Mouse (Mus musculus): ENCODE data around the gene Mlx. TPM values are rescaled to one million over a fixed set of nuclear protein-coding genes. Genes with fewer than 3 reads are reported as not detected.

Mlx gene
- polyA plus RNA-seq, 1 experiment from 2014 or later: 61.6 TPM

DNA sequence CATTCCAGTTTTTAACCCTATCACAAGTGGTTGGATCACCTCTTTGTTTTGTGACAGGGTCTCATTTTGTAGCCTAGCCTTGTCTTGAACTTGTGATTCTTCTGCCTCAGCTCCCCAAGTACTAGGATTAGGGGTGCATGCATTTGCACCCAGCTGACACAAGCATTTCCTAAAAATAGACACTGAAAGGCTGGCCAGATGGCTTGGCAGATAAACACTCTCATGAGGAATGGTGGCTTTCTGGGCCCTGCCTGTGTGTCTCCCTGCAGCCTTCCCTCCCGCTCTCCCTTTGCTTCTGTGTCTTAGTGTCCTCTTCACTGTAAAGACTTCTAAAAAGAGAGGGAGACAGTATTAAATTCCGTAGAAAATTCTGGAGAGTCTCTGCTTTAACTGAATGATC, 44.1 kb downstream of the Mlx start:
- ATAC-seq (ENCODE audit: insufficient read depth, low FRiP score, low TSS enrichment): no peak
- Histone ChIP-seq H3K9me3 (ENCODE audit: control insufficient read depth, low read length) (no peaks in the 10 kb centered on the region), H3K4me1 (ENCODE audit: control insufficient read depth, insufficient read depth, low read length) (no peaks in the 10 kb centered on the region), H3K27me3 (ENCODE audit: control insufficient read depth, insufficient read depth, low read length) (no peaks in the 10 kb centered on the region), H3K4me3 (ENCODE audit: low read depth, low read length) (no peak overlapping the region), H3K9ac (ENCODE audit: low read length) (no peak overlapping the region), H3K36me3 (ENCODE audit: control insufficient read depth, insufficient read depth, low read length) (peaks cover 6% of the 10 kb centered on the region), H3K4me2 (ENCODE audit: low read depth) (no peak overlapping the region), H3K27ac (ENCODE audit: low read depth, low read length) (no peak overlapping the region)
- WGBS: 93% methylated on average over 2 of the region's 2 CpGs
- no peak for DNase-seq (ENCODE audit: low spot score)

DNA sequence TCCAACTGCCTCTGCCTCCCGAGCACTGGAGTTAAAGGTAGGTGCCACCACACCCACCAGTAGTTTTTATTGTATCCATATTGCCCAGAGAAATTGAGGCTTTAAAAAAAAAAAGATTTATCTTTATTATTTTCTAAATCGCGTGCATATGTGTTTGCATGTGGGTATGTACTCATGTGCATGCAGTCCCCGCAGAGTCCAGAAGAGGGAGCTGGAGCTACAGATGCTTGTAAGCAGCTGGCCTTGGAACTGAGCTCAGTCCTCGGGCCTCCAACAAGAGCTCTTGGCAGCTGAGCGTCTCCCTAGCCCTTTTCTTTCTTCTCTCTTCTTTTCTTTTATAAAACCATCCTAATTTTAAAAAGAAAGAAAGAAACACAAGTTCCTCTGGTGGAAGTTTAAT, 44.6 kb downstream of the Mlx start:
- DNase-seq (ENCODE audit: low spot score) (no peak), ATAC-seq (ENCODE audit: insufficient read depth, low FRiP score, low TSS enrichment) (no peak)
- Histone ChIP-seq H3K36me3 (ENCODE audit: control insufficient read depth, insufficient read depth, low read length) (peaks cover under 1% of the 10 kb centered on the region), H3K9me3 (ENCODE audit: control insufficient read depth, low read length) (no peaks in the 10 kb centered on the region), H3K9ac (ENCODE audit: low read length) (no peak overlapping the region), H3K27me3 (ENCODE audit: control insufficient read depth, insufficient read depth, low read length) (no peaks in the 10 kb centered on the region), H3K27ac (ENCODE audit: low read depth, low read length) (no peak overlapping the region), H3K4me3 (ENCODE audit: low read depth, low read length) (no peak overlapping the region), H3K4me1 (ENCODE audit: control insufficient read depth, insufficient read depth, low read length) (no peaks in the 10 kb centered on the region), H3K4me2 (ENCODE audit: low read depth) (no peak overlapping the region)
- WGBS: 92% methylated on average over 6 of the region's 6 CpGs

DNA sequence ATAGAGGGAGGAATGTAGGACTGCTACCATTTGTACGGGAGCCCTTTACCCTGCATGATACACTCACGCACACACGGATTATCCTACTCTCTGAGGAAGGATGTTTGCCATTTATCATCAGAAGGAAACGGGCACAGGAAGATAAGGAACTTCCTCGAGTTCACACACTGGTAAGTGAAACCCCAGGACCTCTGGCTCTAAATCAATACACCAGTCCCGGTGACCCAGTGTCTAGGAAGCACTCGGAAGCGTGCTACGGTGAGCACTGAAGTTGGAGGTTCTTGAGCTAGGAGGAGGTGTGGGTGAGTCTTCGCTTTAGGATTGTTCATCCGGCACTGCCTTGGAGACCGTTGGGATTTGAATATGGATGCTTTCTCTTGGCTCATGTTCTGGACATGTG, 46.0 kb downstream of the Mlx start:
- no peak for DNase-seq (ENCODE audit: low spot score)

DNA sequence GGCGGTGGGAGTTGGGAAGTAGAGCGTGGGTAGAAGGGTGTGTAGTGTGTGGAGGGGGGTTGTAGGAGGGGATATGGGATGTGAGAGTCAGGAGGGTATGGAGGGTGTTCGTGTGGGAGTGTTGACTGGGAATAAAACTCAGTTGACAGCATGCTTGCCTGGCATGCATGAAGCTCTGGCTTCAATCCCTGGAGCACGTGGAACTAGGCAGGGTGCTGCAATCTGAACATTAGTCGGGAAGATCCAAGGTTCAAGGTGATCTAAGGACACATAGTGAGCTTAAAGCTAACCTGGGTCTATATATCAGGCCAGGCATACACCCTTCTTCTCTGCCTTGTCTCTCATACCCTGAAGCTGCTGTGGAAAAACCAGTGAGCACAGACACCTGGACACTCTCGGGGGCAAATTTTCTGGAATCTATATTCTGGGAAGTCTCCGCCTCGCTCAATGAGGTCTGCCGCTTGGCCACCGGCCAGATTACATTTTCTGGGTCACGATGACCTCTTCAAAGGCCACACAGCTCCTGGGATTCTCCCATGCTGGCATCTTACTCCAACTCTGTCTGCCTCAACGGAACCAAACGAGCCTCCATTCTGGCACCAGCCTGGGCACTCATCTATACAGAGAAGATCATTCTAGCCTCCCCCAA, 47.3 kb downstream of the Mlx start:
- Histone ChIP-seq H3K4me1 (ENCODE audit: control insufficient read depth, insufficient read depth, low read length) (no peaks in the 10 kb centered on the region), H3K36me3 (ENCODE audit: control insufficient read depth, insufficient read depth, low read length) (no peaks in the 10 kb centered on the region), H3K4me3 (ENCODE audit: low read depth, low read length) (no peak overlapping the region), H3K4me2 (ENCODE audit: low read depth) (no peak overlapping the region), H3K9me3 (ENCODE audit: control insufficient read depth, low read length) (no peaks in the 10 kb centered on the region), H3K27ac (ENCODE audit: low read depth, low read length) (no peak overlapping the region), H3K27me3 (ENCODE audit: control insufficient read depth, insufficient read depth, low read length) (no peaks in the 10 kb centered on the region), H3K9ac (ENCODE audit: low read length) (no peak overlapping the region)
- no peak for ATAC-seq (ENCODE audit: insufficient read depth, low FRiP score, low TSS enrichment)
- DNase-seq (ENCODE audit: low spot score): no peak
- 86% methylated on average over 13 of the region's 13 CpGs for WGBS

More for the DNA sequence above, 46.0 kb downstream of the Mlx start:
- Histone ChIP-seq H3K4me1 (ENCODE audit: control insufficient read depth, insufficient read depth, low read length) (no peaks in the 10 kb centered on the region), H3K36me3 (ENCODE audit: control insufficient read depth, insufficient read depth, low read length) (no peaks in the 10 kb centered on the region), H3K9ac (ENCODE audit: low read length) (no peak overlapping the region), H3K9me3 (ENCODE audit: control insufficient read depth, low read length) (no peaks in the 10 kb centered on the region), H3K4me2 (ENCODE audit: low read depth) (no peak overlapping the region), H3K27me3 (ENCODE audit: control insufficient read depth, insufficient read depth, low read length) (no peaks in the 10 kb centered on the region), H3K27ac (ENCODE audit: low read depth, low read length) (no peak overlapping the region), H3K4me3 (ENCODE audit: low read depth, low read length) (no peak overlapping the region)
- no peak for ATAC-seq (ENCODE audit: insufficient read depth, low FRiP score, low TSS enrichment)
- 83% methylated on average over 12 of the region's 12 CpGs for WGBS

DNA sequence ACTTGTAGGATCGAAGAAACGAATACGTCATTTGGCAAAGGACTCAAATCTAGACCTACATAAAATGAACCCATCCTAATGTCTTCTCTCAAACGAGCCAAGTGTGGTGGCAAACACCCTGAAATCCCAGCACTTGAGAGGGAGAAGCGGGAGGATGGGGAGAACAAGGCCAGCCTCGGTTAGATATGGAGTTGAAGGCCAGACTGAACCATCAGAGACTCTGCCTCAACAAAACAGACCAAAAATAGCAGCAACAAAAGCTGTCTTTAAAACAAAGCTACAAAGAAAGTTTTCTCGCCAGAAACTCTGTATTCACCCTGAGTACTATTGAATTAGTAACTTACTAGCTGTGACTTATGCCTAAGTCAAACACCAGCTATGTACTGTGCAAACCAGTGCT, 49.9 kb downstream of the Mlx start:
- H3K9me3 ChIP-seq (ENCODE audit: control insufficient read depth, low read length): no peaks in the 10 kb centered on the region
- no peak overlapping the region for H3K4me2 ChIP-seq (ENCODE audit: low read depth)
- H3K4me3 ChIP-seq (ENCODE audit: low read depth, low read length): no peak overlapping the region
- H3K4me1 ChIP-seq (ENCODE audit: control insufficient read depth, insufficient read depth, low read length): no peaks in the 10 kb centered on the region
- H3K9ac ChIP-seq (ENCODE audit: low read length): no peak overlapping the region
- ATAC-seq (ENCODE audit: insufficient read depth, low FRiP score, low TSS enrichment) (no peak), DNase-seq (ENCODE audit: low spot score) (no peak)
- H3K27ac ChIP-seq (ENCODE audit: low read depth, low read length): no peak overlapping the region
- no peaks in the 10 kb centered on the region for H3K27me3 ChIP-seq (ENCODE audit: control insufficient read depth, insufficient read depth, low read length)
- H3K36me3 ChIP-seq (ENCODE audit: control insufficient read depth, insufficient read depth, low read length): no peaks in the 10 kb centered on the region
- 80% methylated on average over 7 of the region's 7 CpGs for WGBS

DNA sequence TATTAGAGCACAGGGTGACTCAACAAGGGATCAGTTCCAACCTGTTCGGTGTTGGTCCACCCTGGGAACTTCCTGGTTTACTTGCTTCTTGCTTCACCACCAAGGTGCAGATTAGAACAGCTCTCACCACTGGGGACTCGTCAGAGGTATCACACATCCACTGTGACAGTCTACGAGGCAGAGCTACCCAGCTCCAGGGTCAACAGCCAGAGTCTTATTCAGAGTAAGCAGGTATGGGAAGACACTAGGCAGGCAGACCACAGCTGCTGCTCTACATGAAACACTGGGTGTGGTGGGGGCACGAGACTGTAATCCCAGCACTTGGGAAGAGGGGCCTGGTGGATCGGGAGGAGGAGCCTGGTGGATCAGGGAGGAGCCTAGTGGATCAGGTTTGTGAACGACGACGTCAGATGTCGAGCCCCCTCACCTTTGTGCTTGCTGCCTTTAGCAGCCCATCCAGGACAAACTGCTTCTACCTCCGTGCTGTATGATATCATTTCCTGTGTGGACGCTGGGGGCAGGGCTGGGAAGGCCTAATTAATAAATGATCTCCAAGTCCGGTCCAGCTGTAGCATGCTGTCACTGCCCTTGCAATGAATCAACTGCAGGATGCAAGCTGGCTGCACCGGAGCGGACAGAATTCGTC, 51.6 kb downstream of the Mlx start:
- ATAC-seq (ENCODE audit: insufficient read depth, low FRiP score, low TSS enrichment) (no peak), DNase-seq (ENCODE audit: low spot score) (peak; percentile 74)
- WGBS: 19% methylated on average over 15 of the region's 15 CpGs
- Histone ChIP-seq H3K9me3 (ENCODE audit: control insufficient read depth, low read length) (no peaks in the 10 kb centered on the region), H3K4me1 (ENCODE audit: control insufficient read depth, insufficient read depth, low read length) (0 out of 2 replicates have a peak, but pooled peaks cover 4% of the 10 kb centered on the region), H3K27me3 (ENCODE audit: control insufficient read depth, insufficient read depth, low read length) (no peaks in the 10 kb centered on the region), H3K4me3 (ENCODE audit: low read depth, low read length) (no peak overlapping the region), H3K9ac (ENCODE audit: low read length) (no peak overlapping the region), H3K27ac (ENCODE audit: low read depth, low read length) (0 out of 2 replicates have a peak overlapping the region, but pooled peaks have one; percentile 45), H3K4me2 (ENCODE audit: low read depth) (no peak overlapping the region), H3K36me3 (ENCODE audit: control insufficient read depth, insufficient read depth, low read length) (no peaks in the 10 kb centered on the region)

DNA sequence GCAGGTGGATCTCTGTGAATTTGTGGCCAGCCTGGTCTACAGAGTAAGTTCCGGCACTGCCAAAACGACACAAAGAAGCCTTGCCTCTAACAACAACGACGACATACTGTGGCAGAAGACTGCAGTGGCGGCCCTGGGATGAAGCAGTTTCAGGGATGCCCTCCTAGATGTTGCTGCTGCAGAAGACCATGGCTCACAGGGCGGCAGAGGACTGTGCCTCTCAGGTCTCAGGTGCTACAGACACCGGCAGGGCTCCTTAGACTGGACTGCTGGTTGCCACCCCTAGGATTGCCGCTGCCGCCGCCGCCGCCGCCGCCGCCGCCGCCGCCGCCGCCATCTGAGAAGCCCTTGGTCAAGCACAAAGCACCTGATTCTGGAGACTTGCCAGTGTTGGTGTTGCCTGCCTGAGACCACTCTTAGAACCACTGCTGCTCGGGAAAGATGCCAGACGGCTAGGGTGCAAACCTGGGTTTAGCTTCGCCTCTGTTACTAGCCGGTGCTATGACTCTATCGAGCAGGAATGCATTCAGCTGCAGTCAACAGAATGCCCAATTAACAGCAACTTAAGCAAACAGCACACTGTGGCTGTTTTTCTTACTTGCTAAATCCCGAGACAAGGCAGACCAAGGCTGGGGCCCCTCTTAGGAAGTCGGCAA, 53.2 kb downstream of the Mlx start:
- no peaks in the 10 kb centered on the region for H3K36me3 ChIP-seq (ENCODE audit: control insufficient read depth, insufficient read depth, low read length)
- DNase-seq (ENCODE audit: low spot score): no peak

DNA sequence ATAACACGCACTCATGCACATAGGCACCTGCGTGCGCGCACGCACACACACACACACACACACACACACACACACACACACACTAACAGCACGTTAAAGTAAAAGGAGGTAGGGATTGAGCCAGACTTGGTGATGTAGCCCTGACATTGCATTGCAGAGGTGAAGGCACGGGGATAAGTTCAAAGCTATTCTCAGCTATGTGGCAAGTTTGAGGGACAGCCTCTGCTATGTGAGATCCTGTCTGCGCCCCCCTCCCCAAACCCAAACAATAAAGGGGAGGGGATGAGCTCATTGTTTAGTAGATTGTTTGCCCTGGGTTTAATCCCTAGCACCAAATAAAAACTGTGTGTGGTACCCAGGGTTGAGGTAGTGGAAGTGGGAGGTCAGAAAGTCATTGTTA, 54.0 kb downstream of the Mlx start:
- no peak overlapping the region for H3K27ac ChIP-seq (ENCODE audit: low read depth, low read length)
- no peak overlapping the region for H3K4me3 ChIP-seq (ENCODE audit: low read depth, low read length)
- 82% methylated on average over 8 of the region's 8 CpGs for WGBS

More for the DNA sequence above, 53.2 kb downstream of the Mlx start:
- no peak for ATAC-seq (ENCODE audit: insufficient read depth, low FRiP score, low TSS enrichment)
- Histone ChIP-seq H3K27me3 (ENCODE audit: control insufficient read depth, insufficient read depth, low read length) (no peaks in the 10 kb centered on the region), H3K9me3 (ENCODE audit: control insufficient read depth, low read length) (no peaks in the 10 kb centered on the region), H3K4me1 (ENCODE audit: control insufficient read depth, insufficient read depth, low read length) (0 out of 2 replicates have a peak, but pooled peaks cover 6% of the 10 kb centered on the region), H3K4me2 (ENCODE audit: low read depth) (peak overlapping the region; percentile 22), H3K9ac (ENCODE audit: low read length) (no peak overlapping the region), H3K27ac (ENCODE audit: low read depth, low read length) (no peak overlapping the region), H3K4me3 (ENCODE audit: low read depth, low read length) (no peak overlapping the region)
- 45% methylated on average over 27 of the region's 27 CpGs for WGBS

More for the DNA sequence above, 54.0 kb downstream of the Mlx start:
- H3K4me2 ChIP-seq (ENCODE audit: low read depth): no peak overlapping the region
- ATAC-seq (ENCODE audit: insufficient read depth, low FRiP score, low TSS enrichment) (no peak), DNase-seq (ENCODE audit: low spot score) (no peak)
- no peak overlapping the region for H3K9ac ChIP-seq (ENCODE audit: low read length)
- H3K36me3 ChIP-seq (ENCODE audit: control insufficient read depth, insufficient read depth, low read length): no peaks in the 10 kb centered on the region
- 0 out of 2 replicates have a peak, but pooled peaks cover 6% of the 10 kb centered on the region for H3K4me1 ChIP-seq (ENCODE audit: control insufficient read depth, insufficient read depth, low read length)
- H3K9me3 ChIP-seq (ENCODE audit: control insufficient read depth, low read length): no peaks in the 10 kb centered on the region
- H3K27me3 ChIP-seq (ENCODE audit: control insufficient read depth, insufficient read depth, low read length): no peaks in the 10 kb centered on the region

Data from neural tube, embryonic 11.5 days (tissue).